Mouse (Mus musculus) midbrain, embryonic 16.5 days (tissue): Measurements from ENCODE around the gene Tmem129. TPM values are rescaled to one million over a fixed set of nuclear protein-coding genes. Genes with fewer than 3 reads are reported as not detected.
A peak's percentile ranks its signal among the peaks of the same experiment; 100 is the strongest.

Source experiments
- ATAC-seq: fragments of 200-750 bp; cut with Nextera tagmentation; 2 replicates; pipeline ENCODE4 v1.8.0; 2017; ENCODE audit warnings: moderate TSS enrichment
- H3K27ac ChIP-seq: fragments of 300-500 bp; sonication (generic); 2 replicates; pipeline ENCODE4 v1.5.1; 2014; ENCODE audit warnings: mild to moderate bottlenecking, low read length, mixed read lengths
- H3K27me3 ChIP-seq: fragments of 300-500 bp; sonication (generic); 2 replicates; pipeline ENCODE4 v1.6.1; 2014; ENCODE audit warnings: low read depth, low read length, mixed read lengths; ENCODE audit not compliant: control insufficient read depth, insufficient read depth
- H3K36me3 ChIP-seq: fragments of 300-500 bp; sonication (generic); 2 replicates; pipeline ENCODE4 v1.6.1; 2014; ENCODE audit warnings: mild to moderate bottlenecking, low read length, moderate library complexity, mixed read lengths; ENCODE audit not compliant: control insufficient read depth, insufficient read depth
- H3K4me1 ChIP-seq: fragments of 300-500 bp; sonication (generic); 2 replicates; pipeline ENCODE4 v1.6.1; 2014; ENCODE audit warnings: mild to moderate bottlenecking, low read length, mixed read lengths; ENCODE audit not compliant: control insufficient read depth, insufficient read depth
- H3K4me2 ChIP-seq: fragments of 300-500 bp; sonication (generic); 2 replicates; pipeline ENCODE4 v1.6.1; 2014; ENCODE audit warnings: mild to moderate bottlenecking, low read length, mixed read lengths
- H3K4me3 ChIP-seq: fragments of 300-500 bp; sonication (generic); 2 replicates; pipeline ENCODE4 v1.5.1; 2014; ENCODE audit warnings: low read depth, mild to moderate bottlenecking, low read length, moderate library complexity, mixed read lengths
- H3K9ac ChIP-seq: fragments of 300-500 bp; sonication (generic); 2 replicates; pipeline ENCODE4 v1.6.1; 2014; ENCODE audit warnings: low read depth, low read length, mixed read lengths
- H3K9me3 ChIP-seq: fragments of 300-500 bp; sonication (generic); replicated peaks from 2 replicates; pipeline ENCODE4 v1.6.1; 2014; ENCODE audit warnings: mild to moderate bottlenecking, low read length, mixed read lengths; ENCODE audit not compliant: control insufficient read depth, poor library complexity, severe bottlenecking
- WGBS: fragments of 180-500 bp; shearing (Covaris S2); extraction: QIAGEN DNeasy Blood & Tissue Kit; methylation state at CpG from one replicate; pipeline ENCODE4 v1.1.7; 2014; 5-methylcytosine and 5-hydroxymethylcytosine counted together
- polyA plus RNA-seq: library from polyadenylated mRNA; unstranded; fragments of >200 nt; fragmentation: Nextera tagmentation; extraction: Ambion mirVana; gene quantifications from 2 replicates; pipeline ENCODE4 v1.2.1, GENCODE M21; 2015

The Tmem129 gene
- polyA plus RNA-seq, 1 experiment from 2014 or later = 29.7 TPM

DNA sequence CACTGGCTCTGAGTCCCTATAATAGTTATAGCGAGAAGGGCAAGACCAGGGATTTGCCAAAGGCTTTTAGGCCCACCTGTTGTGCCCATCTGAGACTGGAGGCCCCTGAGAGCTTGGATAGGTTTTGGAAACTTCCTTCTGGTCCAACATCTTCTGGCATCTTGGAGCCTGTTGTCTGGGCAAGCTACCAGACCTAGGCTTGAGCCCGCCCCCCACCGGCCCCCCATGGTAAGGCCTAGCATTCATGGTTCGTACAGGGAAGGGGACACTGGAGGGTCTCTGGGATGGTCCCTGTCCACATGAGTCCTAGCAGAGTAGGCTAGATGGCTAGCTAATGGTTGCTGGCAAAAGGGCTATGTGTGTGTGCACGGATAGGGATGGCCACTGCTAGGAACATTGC is 40.5 kb upstream of the Tmem129 start:
- Histone ChIP-seq H3K27ac (no peak overlapping the region), H3K9me3 (no peaks in the 10 kb centered on the region), H3K36me3 (no peaks in the 10 kb centered on the region), H3K4me3 (no peak overlapping the region), H3K27me3 (peaks cover 16% of the 10 kb centered on the region), H3K9ac (no peak overlapping the region), H3K4me2 (no peak overlapping the region), H3K4me1 (peaks cover 22% of the 10 kb centered on the region)
- ATAC-seq = no peak
- 64% methylated on average over 5 of the region's 5 CpGs for WGBS

DNA sequence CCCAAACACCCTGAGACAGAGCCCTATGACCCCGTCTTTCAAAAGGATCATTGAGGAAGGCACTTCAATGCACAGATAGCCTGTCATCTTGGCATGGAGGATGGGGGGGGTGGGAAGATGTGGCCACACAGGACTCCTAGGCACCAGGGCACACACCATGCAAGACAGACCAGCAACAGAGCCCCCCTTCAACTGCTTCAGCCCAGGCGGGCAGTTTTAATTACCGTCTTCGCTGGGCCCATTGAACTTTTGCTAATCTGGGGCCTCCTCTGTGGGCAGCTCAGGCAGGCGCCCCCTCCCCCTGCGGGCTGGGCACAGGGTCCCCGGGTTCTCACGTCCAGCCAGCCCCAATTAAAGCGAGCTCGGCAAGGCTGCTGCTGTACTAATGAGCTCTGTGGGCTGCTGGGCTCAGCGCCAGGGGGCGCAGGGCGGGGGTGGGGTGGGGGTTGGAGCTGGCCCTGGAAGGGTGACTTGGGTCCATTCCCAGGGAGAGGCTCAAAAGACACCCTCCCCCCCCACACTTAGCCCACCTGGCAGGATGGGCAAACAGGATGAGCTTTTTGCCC is 39.8 kb upstream of the Tmem129 start:
- no peaks in the 10 kb centered on the region for H3K9me3 ChIP-seq
- WGBS = 9% methylated on average over 13 of the region's 13 CpGs
- H3K9ac ChIP-seq = 0 out of 2 replicates have a peak overlapping the region, but pooled peaks have one; percentile 20
- H3K36me3 ChIP-seq = no peaks in the 10 kb centered on the region
- H3K27ac ChIP-seq = 0 out of 2 replicates have a peak overlapping the region, but pooled peaks have one; percentile 20
- H3K4me1 ChIP-seq = peaks cover 22% of the 10 kb centered on the region
- H3K4me3 ChIP-seq = no peak overlapping the region
- H3K4me2 ChIP-seq = no peak overlapping the region; the same call in 1 of the 2 replicates
- peak; percentile 54; the same call in 1 of the 2 replicates for ATAC-seq
- H3K27me3 ChIP-seq = peaks cover 20% of the 10 kb centered on the region

DNA sequence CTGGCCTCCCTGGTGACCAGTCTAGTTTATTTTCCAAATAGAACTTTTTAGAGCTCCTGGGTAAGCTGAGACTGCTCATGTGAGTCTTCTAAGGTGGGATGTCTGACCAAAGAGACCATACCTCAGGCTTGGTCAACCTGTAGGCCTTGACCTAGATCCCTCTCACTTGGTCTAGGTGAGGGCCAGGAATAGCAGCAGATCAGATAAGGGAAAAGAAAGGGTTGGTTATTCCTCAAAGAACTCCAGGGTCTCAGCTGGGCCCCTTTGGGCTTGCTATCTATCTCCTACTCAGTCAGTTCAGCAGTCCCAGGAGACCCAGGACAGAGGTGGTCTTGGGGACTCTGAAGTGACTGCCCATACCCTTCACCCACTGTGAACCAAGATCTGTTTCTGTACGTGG is 39.3 kb upstream of the Tmem129 start:
- Histone ChIP-seq H3K4me1 (peaks cover 24% of the 10 kb centered on the region), H3K27ac (0 out of 2 replicates have a peak overlapping the region, but pooled peaks have one; percentile 17), H3K27me3 (peaks cover 24% of the 10 kb centered on the region)

DNA sequence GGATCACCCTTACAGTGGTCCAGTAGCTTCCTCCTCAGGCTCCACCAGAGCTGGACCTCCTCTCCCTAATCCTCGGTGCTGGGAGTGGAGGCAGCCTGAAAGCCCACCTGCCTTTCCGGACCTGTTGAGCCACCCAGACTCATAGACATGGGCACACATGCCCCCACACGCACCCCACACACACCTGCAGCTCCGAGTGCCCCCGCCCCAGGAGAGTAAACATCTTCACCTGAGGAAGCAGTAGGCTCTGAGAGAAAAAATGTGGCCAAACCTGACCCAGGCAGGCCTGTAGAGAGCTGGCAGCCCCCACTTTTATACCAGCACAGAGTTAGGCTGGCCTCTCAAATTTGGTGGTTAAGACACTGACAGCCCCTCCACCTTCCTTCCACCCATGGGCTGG is 38.2 kb upstream of the Tmem129 start:
- no peak overlapping the region for H3K27ac ChIP-seq
- H3K9ac ChIP-seq = no peak overlapping the region
- WGBS = 53% methylated on average over 5 of the region's 5 CpGs
- peaks cover 28% of the 10 kb centered on the region for H3K4me1 ChIP-seq
- no peak overlapping the region for H3K4me2 ChIP-seq
- H3K9me3 ChIP-seq = no peaks in the 10 kb centered on the region
- ATAC-seq = no peak
- H3K36me3 ChIP-seq = no peaks in the 10 kb centered on the region
- peaks cover 25% of the 10 kb centered on the region for H3K27me3 ChIP-seq
- H3K4me3 ChIP-seq = no peak overlapping the region

More for the DNA sequence above, 39.3 kb upstream of the Tmem129 start:
- Histone ChIP-seq H3K9me3 (no peaks in the 10 kb centered on the region), H3K4me2 (no peak overlapping the region; the same call in 1 of the 2 replicates), H3K4me3 (no peak overlapping the region), H3K36me3 (no peaks in the 10 kb centered on the region), H3K9ac (no peak overlapping the region)
- WGBS = 26% methylated on average over 1 of the region's 1 CpGs
- no peak for ATAC-seq

DNA sequence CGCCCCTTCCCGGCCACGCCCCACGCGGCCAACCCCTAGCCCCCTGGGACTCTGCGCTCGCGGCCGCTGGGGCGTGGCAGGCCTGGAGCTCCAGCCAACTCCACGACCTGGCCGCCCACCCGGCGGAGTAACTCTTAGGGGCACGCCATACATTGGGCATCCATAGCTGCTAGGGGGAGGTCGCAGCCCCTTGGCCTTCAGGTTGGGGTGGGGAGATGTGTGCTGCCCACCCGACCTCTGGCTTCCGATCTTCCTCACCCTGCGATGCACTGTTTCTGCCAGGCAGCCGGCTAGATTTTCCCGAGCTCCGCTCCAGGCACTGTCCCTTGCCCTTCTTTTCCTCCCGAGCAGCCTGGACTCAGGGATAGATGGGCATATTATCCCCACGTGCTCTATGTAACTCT is 37.5 kb upstream of the Tmem129 start:
- under 1% methylated on average over 24 of the region's 24 CpGs for WGBS
- no peaks in the 10 kb centered on the region for H3K36me3 ChIP-seq
- H3K27ac ChIP-seq = peak overlapping the region; percentile 47
- ATAC-seq = 0 out of 2 replicates have a peak, but pooled peaks have one; percentile 4
- peak overlapping the region; percentile 45 for H3K4me3 ChIP-seq
- no peaks in the 10 kb centered on the region for H3K9me3 ChIP-seq
- peak overlapping the region; percentile 70 for H3K9ac ChIP-seq
- H3K4me1 ChIP-seq = peaks cover 28% of the 10 kb centered on the region
- peak overlapping the region; percentile 75 for H3K4me2 ChIP-seq
- peaks cover 25% of the 10 kb centered on the region for H3K27me3 ChIP-seq

DNA sequence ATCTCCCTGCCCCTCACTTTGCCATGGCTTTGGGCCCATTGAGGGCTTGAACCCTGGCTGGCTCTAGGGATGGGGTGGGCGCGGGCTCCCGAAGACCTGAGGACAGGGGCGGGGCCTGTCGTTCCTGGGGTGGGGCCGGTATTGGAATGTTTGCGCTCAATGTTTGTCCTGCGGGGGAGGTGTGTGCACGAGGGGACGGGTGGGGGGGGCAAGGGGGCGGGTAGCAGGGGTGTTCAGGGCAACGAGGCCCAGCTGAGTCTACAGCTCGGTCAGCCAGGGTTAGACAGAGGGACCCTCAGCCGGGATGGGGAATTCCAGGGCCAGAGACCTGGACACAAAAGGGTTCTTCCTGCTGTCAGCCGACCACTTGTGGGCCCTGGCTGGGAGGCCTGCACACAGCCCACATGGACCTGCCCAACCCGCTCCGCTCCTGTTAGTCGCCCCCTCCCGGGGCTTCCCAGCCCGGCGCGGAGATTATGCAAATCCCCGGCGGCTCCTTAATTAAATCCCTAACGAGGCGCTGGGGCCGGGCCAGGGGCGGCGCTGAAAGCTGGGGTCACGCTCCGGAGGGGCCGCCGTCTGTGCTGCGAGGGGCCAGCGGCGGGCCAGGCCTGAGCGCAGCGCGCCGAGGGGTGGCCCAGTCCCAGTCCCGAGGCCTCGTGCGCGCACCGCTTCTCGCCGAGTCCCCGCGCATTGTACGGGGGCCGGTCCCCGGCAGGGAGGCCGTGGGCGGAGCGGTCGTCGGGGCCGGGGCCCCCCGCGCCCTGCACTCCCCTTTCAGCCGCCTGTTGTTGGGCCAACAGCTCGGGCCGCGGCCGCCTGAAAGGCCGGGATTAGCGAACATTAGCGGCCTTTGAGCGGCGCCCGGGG is 36.9 kb upstream of the Tmem129 start:
- Histone ChIP-seq H3K27ac (peak overlapping the region; percentile 47), H3K9ac (peak overlapping the region; percentile 70), H3K27me3 (peaks cover 25% of the 10 kb centered on the region), H3K4me2 (peak overlapping the region; percentile 75), H3K36me3 (no peaks in the 10 kb centered on the region), H3K4me3 (peak overlapping the region; percentile 45), H3K9me3 (no peaks in the 10 kb centered on the region), H3K4me1 (peaks cover 28% of the 10 kb centered on the region)
- WGBS = under 1% methylated on average over 66 of the region's 71 CpGs
- ATAC-seq = peak; percentile 71

DNA sequence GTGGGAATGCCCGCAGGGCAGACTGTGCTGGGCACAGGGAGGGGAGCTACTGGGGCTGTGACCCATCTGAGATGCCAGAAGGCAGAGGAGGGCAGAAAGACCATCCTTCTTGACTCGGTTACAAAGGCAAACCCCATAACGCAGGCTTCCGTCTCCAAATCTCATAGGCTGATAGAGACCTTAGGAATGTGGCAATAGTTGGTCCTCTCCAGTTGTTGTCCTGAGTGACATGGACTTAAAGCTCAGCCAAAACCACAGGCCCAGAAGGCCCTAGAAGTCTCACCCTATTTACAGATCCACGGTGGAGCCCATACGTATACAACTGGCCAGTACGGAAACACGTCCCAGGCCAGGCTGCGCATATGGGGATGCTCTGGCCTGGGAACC is 36.2 kb upstream of the Tmem129 start:
- H3K9ac ChIP-seq = peak overlapping the region; percentile 70; the same call in 1 of the 2 replicates
- peaks cover 31% of the 10 kb centered on the region for H3K4me1 ChIP-seq
- no peak overlapping the region for H3K27ac ChIP-seq
- no peaks in the 10 kb centered on the region for H3K9me3 ChIP-seq
- no peak overlapping the region; the same call in 1 of the 2 replicates for H3K4me2 ChIP-seq
- no peak for ATAC-seq
- H3K27me3 ChIP-seq = peaks cover 25% of the 10 kb centered on the region
- no peaks in the 10 kb centered on the region for H3K36me3 ChIP-seq
- no peak overlapping the region for H3K4me3 ChIP-seq
- WGBS = 43% methylated on average over 9 of the region's 9 CpGs

DNA sequence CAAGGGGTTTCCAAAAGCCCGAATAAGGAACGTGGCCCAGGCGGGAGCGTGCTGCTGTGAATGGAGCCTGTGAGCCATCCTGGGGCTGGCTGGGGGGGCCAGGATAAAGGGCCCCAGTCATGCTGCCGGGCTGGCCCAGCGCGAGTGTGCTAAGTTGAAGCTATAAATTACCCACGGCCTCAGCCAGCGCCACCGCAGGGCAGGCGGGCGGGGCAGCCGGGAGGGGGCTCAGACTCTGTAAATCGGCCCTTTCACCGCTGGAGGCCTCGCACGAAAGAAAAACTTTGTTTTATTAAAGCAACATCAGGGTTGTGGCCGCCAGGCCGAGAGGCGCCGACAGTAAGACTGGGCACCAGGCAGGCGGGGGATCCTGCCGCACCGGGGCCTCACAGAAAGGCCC is 34.2 kb upstream of the Tmem129 start:
- H3K9ac ChIP-seq = 0 out of 2 replicates have a peak overlapping the region, but pooled peaks have one; percentile 26
- no peak overlapping the region for H3K4me3 ChIP-seq
- no peak overlapping the region for H3K27ac ChIP-seq
- no peak overlapping the region for H3K4me2 ChIP-seq
- peaks cover 25% of the 10 kb centered on the region for H3K27me3 ChIP-seq
- WGBS = 3% methylated on average over 24 of the region's 24 CpGs
- H3K4me1 ChIP-seq = peaks cover 27% of the 10 kb centered on the region
- no peaks in the 10 kb centered on the region for H3K9me3 ChIP-seq
- H3K36me3 ChIP-seq = no peaks in the 10 kb centered on the region
- no peak for ATAC-seq
